Mouse (Mus musculus) ES-E14 (cell line): ENCODE measurements around the gene Rnf8.

Source experiments
- CHD2 ChIP-seq: IDR thresholded peaks from 2 replicates; pipeline ENCODE4 v1.6.1; 2014; ENCODE audit warnings: mild to moderate bottlenecking, low read depth, low read length, inconsistent platforms
- HCFC1 ChIP-seq: IDR thresholded peaks from 2 replicates; pipeline ENCODE4 v1.6.1; 2012; ENCODE audit warnings: low read length, inconsistent platforms, borderline replicate concordance; ENCODE audit not compliant: insufficient read depth
- ZC3H11A ChIP-seq: IDR thresholded peaks from 2 replicates; pipeline ENCODE4 v1.6.1; 2012; ENCODE audit warnings: low read depth, mild to moderate bottlenecking, inconsistent platforms, low read length, borderline replicate concordance
- ZNF384 ChIP-seq: IDR thresholded peaks from 2 replicates; pipeline ENCODE4 v1.6.1; 2012; ENCODE audit warnings: low read depth, low read length, inconsistent platforms

GRCm38 (mm10) chr17:29660076-29660761 is 45.6 kb downstream of the Rnf8 start, which contains the start of gene Cmtr1:
- TF ChIP-seq CHD2 = no peak
- TF ChIP-seq HCFC1 = peak; percentile 77
- TF ChIP-seq ZNF384 = no peak
- no peak for TF ChIP-seq ZC3H11A
